Mouse (Mus musculus) liver, embryonic 14.5 days (tissue): ENCODE measurements around the gene Mest.

Experiments used
- CTCF ChIP-seq: IDR thresholded peaks from 2 replicates; pipeline ENCODE4 v1.5.1; 2016; ENCODE audit warnings: antibody characterized with exemption, low read depth, control low read depth
- EP300 ChIP-seq: IDR thresholded peaks from 2 replicates; pipeline ENCODE4 v1.6.1; 2016; ENCODE audit warnings: antibody characterized with exemption, low read depth

- TF ChIP-seq CTCF: no peak
- TF ChIP-seq EP300: no peak
Measured at GRCm38 (mm10) chr6:30714891-30715471, 8.4 kb upstream of the Mest start.
